Mouse (Mus musculus): ENCODE measurements around the gene Iqschfp. TPM values are rescaled to one million over a fixed set of nuclear protein-coding genes. Genes with fewer than 3 reads are reported as not detected.

Gene Iqschfp
- total and polyA plus RNA-seq, 2 experiments = not detected

- Histone ChIP-seq H3K4me1 (ENCODE audit: control insufficient read depth, insufficient read depth, low read length) (no peaks in the 10 kb centered on the region), H3K79me2 (ENCODE audit: control insufficient read depth, insufficient read depth, low read length) (no peaks in the 10 kb centered on the region), H3K36me3 (ENCODE audit: control insufficient read depth, insufficient read depth, low read length) (no peaks in the 10 kb centered on the region), H3K27me3 (ENCODE audit: control insufficient read depth, insufficient read depth, low read length) (no peaks in the 10 kb centered on the region), H3K27ac (replicated peaks; ENCODE audit: insufficient read depth, low read depth, low read length) (no peak overlapping the region), H3K4me3 (ENCODE audit: insufficient read depth, low read depth, low read length) (no peak overlapping the region), H3K9ac (ENCODE audit: low read depth, low read length) (no peak overlapping the region)
- WGBS = 94% methylated on average over 3 of the region's 3 CpGs
- DNase-seq (ENCODE audit: extremely low read depth, low read depth, low spot score) = no peak
- no peak for TF ChIP-seq POLR2A (IDR thresholded peaks at IDR 0.05; ENCODE audit: extremely low read depth, insufficient read depth, low read length)
- TF ChIP-seq CTCF (IDR thresholded peaks at IDR 0.05; ENCODE audit: low read depth, low read length) = no peak
Measured at GRCm38 (mm10) chr3:68630821-68631220, 738.8 kb downstream of the Iqschfp start.

- no peak for DNase-seq (ENCODE audit: extremely low read depth, low read depth, low spot score)
- Histone ChIP-seq H3K27me3 (ENCODE audit: control insufficient read depth, insufficient read depth, low read length) (no peaks in the 10 kb centered on the region), H3K4me3 (ENCODE audit: insufficient read depth, low read depth, low read length) (no peak overlapping the region), H3K36me3 (ENCODE audit: control insufficient read depth, insufficient read depth, low read length) (no peaks in the 10 kb centered on the region), H3K4me1 (ENCODE audit: control insufficient read depth, insufficient read depth, low read length) (no peaks in the 10 kb centered on the region), H3K27ac (replicated peaks; ENCODE audit: insufficient read depth, low read depth, low read length) (no peak overlapping the region), H3K9ac (ENCODE audit: low read depth, low read length) (no peak overlapping the region), H3K79me2 (ENCODE audit: control insufficient read depth, insufficient read depth, low read length) (no peaks in the 10 kb centered on the region)
- 92% methylated on average over 3 of the region's 3 CpGs for WGBS
- TF ChIP-seq POLR2A (IDR thresholded peaks at IDR 0.05; ENCODE audit: extremely low read depth, insufficient read depth, low read length) (no peak), CTCF (IDR thresholded peaks at IDR 0.05; ENCODE audit: low read depth, low read length) (no peak)
Measured at GRCm38 (mm10) chr3:68632714-68633113, 740.7 kb downstream of the Iqschfp start.

DNA sequence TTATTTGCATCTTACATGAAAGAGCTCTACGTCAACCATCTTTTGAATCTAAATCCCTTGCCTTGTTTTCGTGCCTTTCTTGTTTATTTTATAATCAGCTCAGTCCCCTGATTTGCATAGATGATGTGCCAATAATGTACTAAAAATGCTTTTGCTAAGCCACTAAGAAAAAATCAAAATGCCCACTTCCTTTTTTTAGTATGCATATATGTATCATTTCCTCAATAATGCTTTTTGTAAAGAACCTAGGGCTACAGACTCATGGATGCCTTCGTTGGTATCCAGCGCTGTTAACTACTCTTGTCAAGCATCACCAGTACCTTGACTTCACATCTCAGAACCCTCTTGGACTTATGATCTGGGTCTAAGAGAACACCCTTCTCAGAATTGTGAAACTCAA is 741.5 kb downstream of the Iqschfp start:
- 96% methylated on average over 4 of the region's 4 CpGs for WGBS
- Histone ChIP-seq H3K27ac (replicated peaks; ENCODE audit: insufficient read depth, low read depth, low read length) (no peak overlapping the region), H3K36me3 (ENCODE audit: control insufficient read depth, insufficient read depth, low read length) (no peaks in the 10 kb centered on the region), H3K79me2 (ENCODE audit: control insufficient read depth, insufficient read depth, low read length) (no peaks in the 10 kb centered on the region), H3K9ac (ENCODE audit: low read depth, low read length) (no peak overlapping the region), H3K4me3 (ENCODE audit: insufficient read depth, low read depth, low read length) (no peak overlapping the region), H3K27me3 (ENCODE audit: control insufficient read depth, insufficient read depth, low read length) (no peaks in the 10 kb centered on the region), H3K4me1 (ENCODE audit: control insufficient read depth, insufficient read depth, low read length) (no peaks in the 10 kb centered on the region)
- DNase-seq (ENCODE audit: extremely low read depth, low read depth, low spot score) = no peak
- no peak for TF ChIP-seq POLR2A (IDR thresholded peaks at IDR 0.05; ENCODE audit: extremely low read depth, insufficient read depth, low read length)
- TF ChIP-seq CTCF (IDR thresholded peaks at IDR 0.05; ENCODE audit: low read depth, low read length) = no peak

DNA sequence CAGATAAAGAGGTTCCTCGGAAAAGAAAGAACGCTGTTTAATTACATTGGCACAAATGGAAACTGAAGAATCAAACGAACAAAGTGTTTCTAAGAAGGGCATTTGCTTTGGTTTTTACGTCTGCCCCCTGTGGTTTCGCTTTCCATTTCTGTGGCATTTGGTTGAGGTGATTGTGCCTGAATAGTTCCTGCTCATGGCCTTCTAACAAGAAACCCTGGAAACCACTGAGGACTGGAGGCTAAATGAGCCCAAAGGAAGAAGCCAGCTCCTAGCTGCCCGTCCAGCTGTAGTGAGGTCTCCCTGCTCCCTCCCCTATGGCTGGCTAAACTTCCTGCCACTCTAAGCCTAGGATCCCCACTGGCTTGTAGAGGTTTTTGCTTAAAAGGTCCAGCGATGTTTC is 745.9 kb downstream of the Iqschfp start:
- H3K79me2 ChIP-seq (ENCODE audit: control insufficient read depth, insufficient read depth, low read length) = no peaks in the 10 kb centered on the region
- TF ChIP-seq CTCF (IDR thresholded peaks at IDR 0.05; ENCODE audit: low read depth, low read length) (no peak), POLR2A (IDR thresholded peaks at IDR 0.05; ENCODE audit: extremely low read depth, insufficient read depth, low read length) (no peak)
- H3K27me3 ChIP-seq (ENCODE audit: control insufficient read depth, insufficient read depth, low read length) = no peaks in the 10 kb centered on the region
- H3K9ac ChIP-seq (ENCODE audit: low read depth, low read length) = no peak overlapping the region
- no peak for DNase-seq (ENCODE audit: extremely low read depth, low read depth, low spot score)
- 61% methylated on average over 7 of the region's 7 CpGs for WGBS
- no peaks in the 10 kb centered on the region for H3K4me1 ChIP-seq (ENCODE audit: control insufficient read depth, insufficient read depth, low read length)
- no peaks in the 10 kb centered on the region for H3K36me3 ChIP-seq (ENCODE audit: control insufficient read depth, insufficient read depth, low read length)
- H3K27ac ChIP-seq (replicated peaks; ENCODE audit: insufficient read depth, low read depth, low read length) = no peak overlapping the region
- no peak overlapping the region for H3K4me3 ChIP-seq (ENCODE audit: insufficient read depth, low read depth, low read length)

DNA sequence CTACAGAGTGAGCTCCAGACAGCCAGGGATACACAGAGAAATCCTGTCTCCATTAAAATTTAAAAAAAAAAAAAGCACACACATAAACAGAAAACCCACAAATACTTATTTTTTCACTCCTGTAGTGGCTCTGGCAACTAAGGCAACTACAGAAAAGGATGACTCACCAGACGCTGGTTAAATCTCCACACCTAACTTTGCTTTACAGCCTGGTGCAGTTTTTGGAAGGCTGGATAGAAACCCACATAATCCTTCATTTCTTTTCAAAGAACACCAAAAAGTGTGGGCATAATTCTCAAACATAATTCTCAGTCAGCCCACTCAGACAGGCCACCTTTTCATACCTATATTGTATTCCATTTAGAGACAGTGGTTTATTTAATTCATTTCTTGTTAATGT is 746.7 kb downstream of the Iqschfp start:
- Histone ChIP-seq H3K4me1 (ENCODE audit: control insufficient read depth, insufficient read depth, low read length) (no peaks in the 10 kb centered on the region), H3K4me3 (ENCODE audit: insufficient read depth, low read depth, low read length) (no peak overlapping the region), H3K9ac (ENCODE audit: low read depth, low read length) (no peak overlapping the region), H3K27me3 (ENCODE audit: control insufficient read depth, insufficient read depth, low read length) (no peaks in the 10 kb centered on the region), H3K36me3 (ENCODE audit: control insufficient read depth, insufficient read depth, low read length) (no peaks in the 10 kb centered on the region), H3K79me2 (ENCODE audit: control insufficient read depth, insufficient read depth, low read length) (no peaks in the 10 kb centered on the region), H3K27ac (replicated peaks; ENCODE audit: insufficient read depth, low read depth, low read length) (no peak overlapping the region)
- no peak for TF ChIP-seq CTCF (IDR thresholded peaks at IDR 0.05; ENCODE audit: low read depth, low read length)
- DNase-seq (ENCODE audit: extremely low read depth, low read depth, low spot score) = no peak
- 90% methylated on average over 1 of the region's 1 CpGs for WGBS

DNA sequence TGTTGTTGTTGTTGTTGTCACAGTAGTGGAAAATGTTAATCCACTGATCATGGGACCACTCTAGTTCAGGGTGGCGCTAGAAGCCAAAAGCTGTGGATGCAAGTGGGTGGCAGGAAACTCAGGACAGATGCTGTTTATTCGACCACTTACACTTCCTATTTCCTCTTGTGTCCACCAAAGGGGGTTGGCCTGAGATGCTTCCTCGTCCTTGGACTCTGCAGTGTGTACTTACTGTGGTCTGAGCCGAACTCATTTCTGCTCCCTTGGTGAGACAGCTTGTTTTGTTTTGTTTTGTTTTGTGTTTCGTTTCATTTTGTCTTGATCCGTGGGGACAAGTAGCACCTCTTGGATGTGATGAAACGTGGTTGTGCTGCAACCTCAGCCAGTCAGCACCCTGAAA is 750.9 kb downstream of the Iqschfp start:
- H3K36me3 ChIP-seq (ENCODE audit: control insufficient read depth, insufficient read depth, low read length) = no peaks in the 10 kb centered on the region
- H3K4me1 ChIP-seq (ENCODE audit: control insufficient read depth, insufficient read depth, low read length) = no peaks in the 10 kb centered on the region
- no peak for DNase-seq (ENCODE audit: extremely low read depth, low read depth, low spot score)
- TF ChIP-seq POLR2A (IDR thresholded peaks at IDR 0.05; ENCODE audit: extremely low read depth, insufficient read depth, low read length) (no peak), CTCF (IDR thresholded peaks at IDR 0.05; ENCODE audit: low read depth, low read length) (no peak)
- no peaks in the 10 kb centered on the region for H3K79me2 ChIP-seq (ENCODE audit: control insufficient read depth, insufficient read depth, low read length)
- H3K4me3 ChIP-seq (ENCODE audit: insufficient read depth, low read depth, low read length) = no peak overlapping the region
- H3K9ac ChIP-seq (ENCODE audit: low read depth, low read length) = no peak overlapping the region
- H3K27me3 ChIP-seq (ENCODE audit: control insufficient read depth, insufficient read depth, low read length) = no peaks in the 10 kb centered on the region
- no peak overlapping the region for H3K27ac ChIP-seq (replicated peaks; ENCODE audit: insufficient read depth, low read depth, low read length)
- WGBS = 83% methylated on average over 7 of the region's 7 CpGs
